Comparison of ENCODE assay signal across 9 mouse cellular contexts in the genomic region with DNA sequence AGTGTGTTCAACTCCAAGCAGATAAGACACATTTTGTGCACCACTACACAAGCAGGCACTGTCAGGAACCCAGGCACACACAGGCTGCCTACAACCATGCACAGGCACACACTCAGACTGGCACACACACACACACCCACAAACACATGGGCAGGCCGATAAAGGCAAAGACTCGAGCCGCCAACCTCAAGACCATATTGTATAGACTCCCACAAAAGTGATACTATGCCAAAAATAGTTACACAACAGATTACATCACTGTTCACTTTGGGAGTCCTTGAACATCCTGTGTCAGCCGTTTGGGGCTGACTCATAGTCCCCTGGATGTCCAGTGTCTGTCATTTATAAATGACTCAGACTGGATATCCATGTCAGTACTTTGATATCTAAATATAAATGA.
DNase-seq lines count a peak whose midpoint lies in the region; ATAC-seq lines count a peak whose summit lies in the region.
"Had no signal": no experiment of that assay in that cellular context is flagged by ENCODE, and none has a peak within 500 bp of the region (broad histone marks: within the 10 kb centered on the region; RNA-seq: fewer than 3 reads in every experiment).

No protein-coding gene starts in this region.

- H3K27ac ChIP-seq in lung, embryonic 16.5 days (ENCODE audit: low read length): no peak overlapping the region
- H3K27ac ChIP-seq in embryonic facial prominence, embryonic 14.5 days (replicated peaks; ENCODE audit: low read depth, low read length): peak overlapping the region; percentile 39; the same call in 1 of the 2 replicates
- no peak overlapping the region for H3K27ac ChIP-seq in intestine, embryonic 15.5 days

- DNase-seq in lung, adult 18-20 months: no peak
- no peak for DNase-seq in embryonic facial prominence, embryonic 14.5 days (ENCODE audit: low spot score)
- DNase-seq in layer of hippocampus, adult 8-10 months (ENCODE audit: low spot score in 2 of 2): peak; percentile 57 to 67
- DNase-seq in telencephalon, adult 2 months (ENCODE audit: low read depth, low spot score): peak; percentile 74
- DNase-seq: cerebellum, adult 9-11 months; gastrocnemius, postnatal 14 days had no signal

- H3K4me3 ChIP-seq in lung, embryonic 16.5 days (ENCODE audit: low read length): no peak overlapping the region
- H3K4me3 ChIP-seq in embryonic facial prominence, embryonic 14.5 days (ENCODE audit: low read depth, low read length): no peak overlapping the region
- H3K4me3 ChIP-seq in intestine, embryonic 15.5 days (replicated peaks): no peak overlapping the region

- no peaks in the 10 kb centered on the region for H3K36me3 ChIP-seq in lung, embryonic 16.5 days (ENCODE audit: control insufficient read depth, insufficient read depth, low read length)
- no peaks in the 10 kb centered on the region for H3K36me3 ChIP-seq in embryonic facial prominence, embryonic 14.5 days (ENCODE audit: control insufficient read depth, insufficient read depth, low read length)
- no peaks in the 10 kb centered on the region for H3K36me3 ChIP-seq in intestine, embryonic 15.5 days

- no peak overlapping the region for H3K4me2 ChIP-seq in lung, embryonic 16.5 days (ENCODE audit: low read depth, low read length)
- no peak overlapping the region; the same call in 1 of the 2 replicates for H3K4me2 ChIP-seq in embryonic facial prominence, embryonic 14.5 days (ENCODE audit: low read depth, low read length)
- H3K4me2 ChIP-seq in intestine, embryonic 15.5 days (replicated peaks): no peak overlapping the region

- 0 out of 2 replicates have a peak, but pooled peaks cover 3% of the 10 kb centered on the region for H3K9me3 ChIP-seq in lung, embryonic 16.5 days (ENCODE audit: control insufficient read depth, low read length)
- H3K9me3 ChIP-seq in embryonic facial prominence, embryonic 14.5 days (ENCODE audit: control insufficient read depth, low read length): no peaks in the 10 kb centered on the region
- no peaks in the 10 kb centered on the region for H3K9me3 ChIP-seq in intestine, embryonic 15.5 days

- ATAC-seq in lung, embryonic 16.5 days (ENCODE audit: low read depth): peak; percentile 20; the same call in 1 of the 2 replicates
- no peak for ATAC-seq in embryonic facial prominence, embryonic 14.5 days (ENCODE audit: low read depth)
- no peak for ATAC-seq in intestine, embryonic 15.5 days
- ATAC-seq in erythroid progenitor cell, adult 5-6 weeks (replicated peaks; ENCODE audit: low FRiP score, poor library complexity, severe bottlenecking): no peak

- no peak overlapping the region for H3K9ac ChIP-seq in lung, embryonic 16.5 days (ENCODE audit: low read length)
- H3K9ac ChIP-seq in embryonic facial prominence, embryonic 14.5 days (ENCODE audit: low read depth, low read length): no peak overlapping the region
- no peak overlapping the region for H3K9ac ChIP-seq in intestine, embryonic 15.5 days

- 54% methylated on average over 4 of the region's 4 CpGs for WGBS in lung, embryonic 16.5 days
- WGBS in embryonic facial prominence, embryonic 14.5 days: 71% methylated on average over 4 of the region's 4 CpGs
- WGBS in intestine, embryonic 15.5 days: 68% methylated on average over 4 of the region's 4 CpGs

- H3K27me3 ChIP-seq in lung, embryonic 16.5 days (ENCODE audit: control insufficient read depth, insufficient read depth, low read depth, low read length): no peaks in the 10 kb centered on the region
- no peaks in the 10 kb centered on the region for H3K27me3 ChIP-seq in embryonic facial prominence, embryonic 14.5 days (replicated peaks; ENCODE audit: control insufficient read depth, insufficient read depth, low read length)
- no peaks in the 10 kb centered on the region for H3K27me3 ChIP-seq in intestine, embryonic 15.5 days (replicated peaks)

- no peaks in the 10 kb centered on the region for H3K4me1 ChIP-seq in lung, embryonic 16.5 days (replicated peaks; ENCODE audit: control insufficient read depth, insufficient read depth, low read length)
- H3K4me1 ChIP-seq in embryonic facial prominence, embryonic 14.5 days (ENCODE audit: control insufficient read depth, insufficient read depth, low read length): peaks cover 10% of the 10 kb centered on the region; the same call in 1 of the 2 replicates
- H3K4me1 ChIP-seq in intestine, embryonic 15.5 days (replicated peaks): no peaks in the 10 kb centered on the region

Comparison
In these comparisons a context has a peak if more than half of its experiments do, and no peak if none do; other contexts are left out.
1. DNase-seq: peak in layer of hippocampus, adult 8-10 months (2 of 2) and telencephalon, adult 2 months (single experiment); none in lung, adult 18-20 months (0 of 2) and embryonic facial prominence, embryonic 14.5 days (single experiment).